In the genomic region with DNA sequence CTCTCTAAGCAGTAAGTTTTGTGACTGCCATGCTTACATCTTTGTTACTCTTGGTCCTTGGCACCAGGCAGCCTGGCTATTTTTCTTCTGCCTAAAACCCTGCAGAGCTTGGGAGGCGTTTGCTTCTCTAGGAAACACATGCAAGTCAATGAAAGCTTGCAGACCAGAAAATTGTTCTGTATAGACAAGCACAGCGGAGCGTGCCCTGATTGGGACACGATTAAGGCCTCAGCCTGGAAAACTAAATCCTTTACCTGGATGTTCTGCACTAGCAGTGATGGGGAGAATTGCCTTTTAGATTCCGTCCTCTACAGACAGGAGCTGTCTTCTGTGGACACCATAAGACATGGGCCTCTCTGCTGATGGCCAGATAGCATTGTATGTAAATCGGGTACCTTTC, we compare ENCODE assay signal across 30 mouse cellular contexts.
"Had no signal": no experiment of that assay in that cellular context is flagged by ENCODE, and none has a peak within 500 bp of the region (broad histone marks: within the 10 kb centered on the region; RNA-seq: fewer than 3 reads in every experiment).

No protein-coding gene starts in this region.

- H3K4me3 ChIP-seq: heart, embryonic 10.5 days; heart, embryonic 12.5 days; heart, embryonic 13.5 days; heart, embryonic 15.5 days; hindbrain, embryonic 12.5 days; hindbrain, embryonic 13.5 days; hindbrain, embryonic 15.5 days; intestine, embryonic 15.5 days; layer of hippocampus, adult 2 months; left cerebral cortex, adult 2 months had no signal

- H3K9ac ChIP-seq: heart, embryonic 12.5 days; heart, embryonic 13.5 days; heart, embryonic 15.5 days; hindbrain, embryonic 12.5 days; hindbrain, embryonic 13.5 days; hindbrain, embryonic 14.5 days; hindbrain, embryonic 15.5 days; intestine, embryonic 15.5 days had no signal

- H3K4me1 ChIP-seq: heart, embryonic 10.5 days; heart, embryonic 12.5 days; heart, embryonic 13.5 days; heart, embryonic 15.5 days; hindbrain, embryonic 12.5 days; hindbrain, embryonic 13.5 days; hindbrain, embryonic 15.5 days; intestine, embryonic 15.5 days had no signal

- DNase-seq: heart, postnatal 10 days; heart, postnatal 14 days; heart, postnatal 36 days; heart, postnatal 4 days; kidney, adult 11 months; kidney, adult 8-10 months; kidney, adult 9 months; kidney, postnatal 10 days; kidney, postnatal 14 days; kidney, postnatal 25 days; kidney, postnatal 36 days; layer of hippocampus, adult 9-11 months; layer of hippocampus, postnatal 36 days had no signal

- ATAC-seq: hindbrain, embryonic 16.5 days; inflammation-experienced regulatory T-cells, adult 6 months; intestine, embryonic 15.5 days; intestine, embryonic 16.5 days; intestine, postnatal 0 days had no signal

- H3K36me3 ChIP-seq: heart, embryonic 10.5 days; heart, embryonic 12.5 days; heart, embryonic 13.5 days; heart, embryonic 15.5 days; hindbrain, embryonic 12.5 days; hindbrain, embryonic 13.5 days; hindbrain, embryonic 15.5 days; intestine, embryonic 15.5 days had no signal

- H3K27ac ChIP-seq: heart, embryonic 10.5 days; heart, embryonic 13.5 days; heart, embryonic 15.5 days; hindbrain, embryonic 12.5 days; hindbrain, embryonic 13.5 days; hindbrain, embryonic 14.5 days; hindbrain, embryonic 15.5 days; intestine, embryonic 15.5 days; kidney, postnatal 0 days; layer of hippocampus, adult 2 months; left cerebral cortex, adult 2 months had no signal

- H3K27me3 ChIP-seq: heart, embryonic 12.5 days; heart, embryonic 13.5 days; heart, embryonic 15.5 days; hindbrain, embryonic 12.5 days; hindbrain, embryonic 13.5 days; hindbrain, embryonic 15.5 days; intestine, embryonic 15.5 days had no signal

- H3K9me3 ChIP-seq: heart, embryonic 10.5 days; heart, embryonic 12.5 days; heart, embryonic 13.5 days; heart, embryonic 15.5 days; hindbrain, embryonic 12.5 days; hindbrain, embryonic 13.5 days; hindbrain, embryonic 15.5 days; intestine, embryonic 15.5 days had no signal

- H3K4me2 ChIP-seq: heart, embryonic 11.5 days; heart, embryonic 12.5 days; heart, embryonic 13.5 days; heart, embryonic 15.5 days; hindbrain, embryonic 12.5 days; hindbrain, embryonic 13.5 days; hindbrain, embryonic 14.5 days; hindbrain, embryonic 15.5 days; intestine, embryonic 15.5 days had no signal
